11 mouse cellular contexts compared by ENCODE assay signal in the genomic region with DNA sequence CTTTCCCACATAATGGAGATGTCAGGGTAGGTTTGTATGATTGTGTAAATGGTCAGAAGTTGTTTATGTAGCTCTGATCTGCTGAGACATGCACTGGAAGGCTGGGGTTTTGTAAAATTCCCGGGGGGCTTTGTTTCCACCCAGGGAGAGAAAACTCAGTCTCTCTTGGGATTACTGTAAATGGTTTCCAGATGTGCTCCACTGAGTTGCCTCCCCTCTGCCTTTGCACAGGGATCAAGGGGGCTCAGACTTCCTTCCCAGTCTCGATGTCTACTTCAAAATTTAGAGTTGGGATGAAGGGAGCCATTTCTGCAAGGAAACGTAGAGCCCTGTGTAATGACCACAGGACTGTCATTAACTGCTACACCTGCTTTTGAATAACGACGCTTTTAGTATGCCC. TPM values are rescaled to one million over a fixed set of nuclear protein-coding genes. Genes with fewer than 3 reads are reported as not detected.
A peak's percentile ranks its signal among the peaks of the same experiment; 100 is the strongest.
DNase-seq lines count a peak whose midpoint lies in the region; ATAC-seq and TF ChIP-seq lines count a peak whose summit lies in the region.
"Had no signal": no experiment of that assay in that cellular context is flagged by ENCODE, and none has a peak within 500 bp of the region (broad histone marks: within the 10 kb centered on the region; RNA-seq: fewer than 3 reads in every experiment).

No protein-coding gene starts in this region.

- 27% methylated on average over 5 of the region's 5 CpGs for WGBS in lung, embryonic 14.5 days
- 1% methylated on average over 5 of the region's 5 CpGs for WGBS in limb, embryonic 12.5 days

- ATAC-seq in lung, embryonic 14.5 days (ENCODE audit: insufficient read depth): no peak
- no peak for ATAC-seq in limb, embryonic 12.5 days (ENCODE audit: insufficient number of reproducible peaks, insufficient read depth, low FRiP score, low TSS enrichment, low read depth)

- H3K4me3 ChIP-seq in lung, embryonic 14.5 days (ENCODE audit: low read depth, low read length): no peak overlapping the region
- H3K4me3 ChIP-seq in limb, embryonic 12.5 days (replicated peaks): peak overlapping the region; percentile 42
- H3K4me3 ChIP-seq: liver, embryonic 15.5 days had no signal

- no peaks in the 10 kb centered on the region for H3K36me3 ChIP-seq in lung, embryonic 14.5 days (ENCODE audit: insufficient read depth)
- H3K36me3 ChIP-seq in limb, embryonic 12.5 days: no peaks in the 10 kb centered on the region
- H3K36me3 ChIP-seq: liver, embryonic 15.5 days had no signal

- DNase-seq in cerebellum, adult 11-12 months: peak; percentile 6
- DNase-seq in cerebellum, adult 8-10 months: no peak
- DNase-seq in lung, embryonic 14.5 days: no peak
- no peak for DNase-seq in lung, postnatal 4 days
- peak; percentile 35 for DNase-seq in retina, postnatal 1 day
- no peak for DNase-seq in layer of hippocampus, postnatal 10 days (ENCODE audit: low spot score in 2 of 2)
- DNase-seq in spleen, adult 12 weeks (ENCODE audit: low spot score): no peak
- DNase-seq: kidney, adult 8-10 months had no signal

- no peak overlapping the region for H3K27ac ChIP-seq in lung, embryonic 14.5 days (ENCODE audit: low read depth)
- H3K27ac ChIP-seq in limb, embryonic 12.5 days: no peak overlapping the region
- H3K27ac ChIP-seq: liver, embryonic 15.5 days had no signal

- no peak overlapping the region for H3K9ac ChIP-seq in lung, embryonic 14.5 days
- H3K9ac ChIP-seq in limb, embryonic 12.5 days (replicated peaks): no peak overlapping the region
- H3K9ac ChIP-seq: liver, embryonic 15.5 days had no signal

- peak overlapping the region; percentile 65 for H3K4me2 ChIP-seq in lung, embryonic 14.5 days
- peak overlapping the region; percentile 86 for H3K4me2 ChIP-seq in limb, embryonic 12.5 days
- H3K4me2 ChIP-seq: liver, embryonic 15.5 days had no signal

- H3K27me3 ChIP-seq in lung, embryonic 14.5 days (ENCODE audit: insufficient read depth, low read length): peaks cover 30% of the 10 kb centered on the region
- H3K27me3 ChIP-seq in limb, embryonic 12.5 days: peaks cover 43% of the 10 kb centered on the region

- H3K9me3 ChIP-seq in lung, embryonic 14.5 days (ENCODE audit: low read depth, low read length): no peaks in the 10 kb centered on the region
- no peaks in the 10 kb centered on the region for H3K9me3 ChIP-seq in limb, embryonic 12.5 days
- H3K9me3 ChIP-seq: liver, embryonic 15.5 days had no signal

- no peak for TF ChIP-seq CTCF in lung, embryonic 14.5 days (IDR thresholded peaks at IDR 0.05; ENCODE audit: low read depth)

- 0 out of 2 replicates have a peak, but pooled peaks cover 3% of the 10 kb centered on the region for H3K4me1 ChIP-seq in lung, embryonic 14.5 days (ENCODE audit: insufficient read depth)
- H3K4me1 ChIP-seq in limb, embryonic 12.5 days (replicated peaks): peaks cover 16% of the 10 kb centered on the region
- H3K4me1 ChIP-seq: liver, embryonic 15.5 days had no signal

RNA-seq across cellular contexts. Expression of gene Cntn4, which starts 0.8 kb away (rescaled TPM):
- 2.8 and 3.1 TPM in 2 replicates for polyA plus RNA-seq in lung, embryonic 14.5 days (2014; fragmentation: Nextera tagmentation; extraction: Ambion mirVana)
- 1.5 and 1.6 TPM in 2 replicates for polyA plus RNA-seq in limb, embryonic 12.5 days (2016; fragmentation: Nextera tagmentation; extraction: Ambion mirVana)
- 10 to 100 TPM; 29.1 to 33.8 TPM for total RNA-seq in layer of hippocampus, postnatal 10 days (2021)
- polyA plus RNA-seq: liver, embryonic 15.5 days; spleen, adult 2 months had no signal

Comparison
In these comparisons a context has a peak if more than half of its experiments do, and no peak if none do; other contexts are left out.
1. DNase-seq: peak in cerebellum, adult 11-12 months (single experiment) and retina, postnatal 1 day (single experiment); none in cerebellum, adult 8-10 months (single experiment), lung, embryonic 14.5 days (single experiment), lung, postnatal 4 days (0 of 2), layer of hippocampus, postnatal 10 days (0 of 2) and spleen, adult 12 weeks (single experiment).